ENCODE assay signal across 9 mouse cellular contexts in the genomic region with DNA sequence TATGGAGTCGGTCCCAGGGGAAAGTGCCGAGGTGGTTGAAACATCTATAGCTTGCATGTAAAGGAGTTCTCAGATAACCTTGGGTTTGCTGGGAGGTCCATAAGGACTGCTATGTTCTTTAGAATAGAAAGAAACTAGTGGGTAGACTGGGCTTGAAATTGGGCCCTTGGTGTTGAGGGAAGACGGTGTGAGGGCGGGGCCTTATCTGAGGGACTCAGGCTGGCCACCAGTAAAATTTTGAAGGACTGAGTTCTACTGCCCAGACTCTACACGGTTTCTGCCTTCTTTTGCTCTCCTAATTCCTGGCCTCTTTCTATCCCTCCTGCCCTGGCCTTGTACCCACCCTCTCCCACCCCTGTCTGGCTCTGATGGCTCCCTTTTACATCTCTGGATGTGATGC. TPM values are rescaled to one million over a fixed set of nuclear protein-coding genes. Genes with fewer than 3 reads are reported as not detected.
DNase-seq lines count a peak whose midpoint lies in the region; ATAC-seq and TF ChIP-seq lines count a peak whose summit lies in the region.
"Had no signal": no experiment of that assay in that cellular context is flagged by ENCODE, and none has a peak within 500 bp of the region (broad histone marks: within the 10 kb centered on the region; RNA-seq: fewer than 3 reads in every experiment).

No protein-coding gene starts in this region.

- WGBS in kidney, embryonic 16.5 days: 60% methylated on average over 5 of the region's 5 CpGs
- 62% methylated on average over 5 of the region's 5 CpGs for WGBS in kidney, adult 2 months
- WGBS in embryonic facial prominence, embryonic 15.5 days: 80% methylated on average over 5 of the region's 5 CpGs
- WGBS in intestine, postnatal 0 days: 70% methylated on average over 5 of the region's 5 CpGs
- 84% methylated on average over 5 of the region's 5 CpGs for WGBS in neural tube, embryonic 12.5 days

- H3K9me3 ChIP-seq in kidney, embryonic 16.5 days (ENCODE audit: low read length): no peaks in the 10 kb centered on the region
- no peaks in the 10 kb centered on the region for H3K9me3 ChIP-seq in embryonic facial prominence, embryonic 15.5 days (replicated peaks)
- no peaks in the 10 kb centered on the region for H3K9me3 ChIP-seq in intestine, postnatal 0 days (ENCODE audit: control insufficient read depth)
- H3K9me3 ChIP-seq in neural tube, embryonic 12.5 days: no peaks in the 10 kb centered on the region
- H3K9me3 ChIP-seq: G1E had no signal

- peak overlapping the region; percentile 96 for H3K4me2 ChIP-seq in kidney, embryonic 16.5 days (replicated peaks; ENCODE audit: low read depth, low read length)
- H3K4me2 ChIP-seq in embryonic facial prominence, embryonic 15.5 days (replicated peaks): peak overlapping the region; percentile 82
- H3K4me2 ChIP-seq in intestine, postnatal 0 days (replicated peaks; ENCODE audit: low read depth): peak overlapping the region; percentile 96
- peak overlapping the region; percentile 85 for H3K4me2 ChIP-seq in neural tube, embryonic 12.5 days (replicated peaks)

- no peak for DNase-seq in kidney, adult 2 months
- no peak for DNase-seq in T-cell, adult 2 months (ENCODE audit: low spot score)
- no peak for DNase-seq in urinary bladder, postnatal 25 days (ENCODE audit: low spot score)

- H3K36me3 ChIP-seq in kidney, embryonic 16.5 days (ENCODE audit: insufficient read depth, low read length): peaks cover 72% of the 10 kb centered on the region
- peaks cover 2% of the 10 kb centered on the region; the same call in 1 of the 2 replicates for H3K36me3 ChIP-seq in kidney, adult 2 months (ENCODE audit: control insufficient read depth, insufficient read depth, low read length)
- peaks cover 73% of the 10 kb centered on the region for H3K36me3 ChIP-seq in embryonic facial prominence, embryonic 15.5 days
- peaks cover 69% of the 10 kb centered on the region for H3K36me3 ChIP-seq in intestine, postnatal 0 days (ENCODE audit: control insufficient read depth, insufficient read depth)
- H3K36me3 ChIP-seq in neural tube, embryonic 12.5 days: peaks cover 72% of the 10 kb centered on the region

- peak overlapping the region; percentile 88 for H3K9ac ChIP-seq in kidney, embryonic 16.5 days (replicated peaks; ENCODE audit: low read length)
- peak overlapping the region; percentile 81 for H3K9ac ChIP-seq in embryonic facial prominence, embryonic 15.5 days
- H3K9ac ChIP-seq in intestine, postnatal 0 days (ENCODE audit: low read depth, low read length): 0 out of 2 replicates have a peak overlapping the region, but pooled peaks have one; percentile 85
- H3K9ac ChIP-seq in neural tube, embryonic 12.5 days: peak overlapping the region; percentile 93

- no peaks in the 10 kb centered on the region for H3K27me3 ChIP-seq in kidney, embryonic 16.5 days (ENCODE audit: insufficient read depth, low read length)
- no peaks in the 10 kb centered on the region for H3K27me3 ChIP-seq in kidney, adult 2 months (replicated peaks; ENCODE audit: control insufficient read depth, insufficient read depth, low read length)
- H3K27me3 ChIP-seq in embryonic facial prominence, embryonic 15.5 days: no peaks in the 10 kb centered on the region
- H3K27me3 ChIP-seq in intestine, postnatal 0 days (replicated peaks; ENCODE audit: control insufficient read depth, insufficient read depth, low read length): no peaks in the 10 kb centered on the region
- no peaks in the 10 kb centered on the region for H3K27me3 ChIP-seq in neural tube, embryonic 12.5 days (replicated peaks)

- peaks cover 11% of the 10 kb centered on the region for H3K4me1 ChIP-seq in kidney, embryonic 16.5 days (ENCODE audit: insufficient read depth, low read length)
- no peaks in the 10 kb centered on the region; the same call in 1 of the 2 replicates for H3K4me1 ChIP-seq in kidney, adult 2 months (ENCODE audit: control insufficient read depth, insufficient read depth, low read length)
- peaks cover 13% of the 10 kb centered on the region for H3K4me1 ChIP-seq in embryonic facial prominence, embryonic 15.5 days
- H3K4me1 ChIP-seq in intestine, postnatal 0 days (replicated peaks; ENCODE audit: control insufficient read depth, insufficient read depth, low read length): no peaks in the 10 kb centered on the region
- peaks cover 13% of the 10 kb centered on the region for H3K4me1 ChIP-seq in neural tube, embryonic 12.5 days

- no peak overlapping the region; the same call in 1 of the 2 replicates for H3K27ac ChIP-seq in kidney, embryonic 16.5 days (ENCODE audit: low read length)
- no peak overlapping the region for H3K27ac ChIP-seq in kidney, adult 2 months (ENCODE audit: insufficient read depth, low read depth, low read length)
- no peak overlapping the region for H3K27ac ChIP-seq in embryonic facial prominence, embryonic 15.5 days (replicated peaks)
- H3K27ac ChIP-seq in intestine, postnatal 0 days (ENCODE audit: low read depth, low read length): no peak overlapping the region
- no peak overlapping the region for H3K27ac ChIP-seq in neural tube, embryonic 12.5 days

- no peak for TF ChIP-seq CTCF in kidney, adult 2 months (conservative IDR thresholded peaks at IDR 0.05; ENCODE audit: insufficient read depth, insufficient read length, low read depth, low read length)
- no peak for TF ChIP-seq CTCF in intestine, postnatal 0 days (IDR thresholded peaks at IDR 0.05; ENCODE audit: low read depth)

- no peak for ATAC-seq in kidney, embryonic 16.5 days (ENCODE audit: low FRiP score, low TSS enrichment)
- no peak for ATAC-seq in embryonic facial prominence, embryonic 15.5 days (ENCODE audit: insufficient number of reproducible peaks, low FRiP score, low TSS enrichment, low read depth)
- ATAC-seq in intestine, postnatal 0 days: no peak
- ATAC-seq in neural tube, embryonic 12.5 days (ENCODE audit: low FRiP score, low read depth): no peak
- ATAC-seq in granulocyte monocyte progenitor cell, adult 5-6 weeks (replicated peaks; ENCODE audit: poor library complexity, severe bottlenecking): no peak

- no peak for TF ChIP-seq POLR2A in kidney, adult 2 months (IDR thresholded peaks at IDR 0.05; ENCODE audit: low read depth, low read length)

- H3K4me3 ChIP-seq in kidney, embryonic 16.5 days (ENCODE audit: low read length): peak overlapping the region; percentile 94
- no peak overlapping the region for H3K4me3 ChIP-seq in kidney, adult 2 months (ENCODE audit: insufficient read depth, low read depth, low read length)
- peak overlapping the region; percentile 99 for H3K4me3 ChIP-seq in embryonic facial prominence, embryonic 15.5 days (replicated peaks)
- peak overlapping the region; percentile 88; the same call in 1 of the 2 replicates for H3K4me3 ChIP-seq in intestine, postnatal 0 days (ENCODE audit: low read depth, low read length)
- peak overlapping the region; percentile 95 for H3K4me3 ChIP-seq in neural tube, embryonic 12.5 days

RNA-seq across cellular contexts. Expression of gene Dyrk1b, which starts 1.6 kb away (rescaled TPM):
- 15.2 and 16.2 TPM in 2 replicates for polyA plus RNA-seq in kidney, embryonic 16.5 days (2015; fragmentation: Nextera tagmentation; extraction: Ambion mirVana)
- polyA plus RNA-seq in kidney, adult 2 months (2012; rRNA removed): 31.1 and 34.8 TPM in 2 replicates
- 14.9 and 15.2 TPM in 2 replicates for polyA plus RNA-seq in embryonic facial prominence, embryonic 15.5 days (2015; fragmentation: Nextera tagmentation; extraction: Ambion mirVana)
- 7.0 and 8.2 TPM in 2 replicates for polyA plus RNA-seq in intestine, postnatal 0 days (2015; fragmentation: Nextera tagmentation; extraction: Ambion mirVana)
- 20.4 and 22.0 TPM in 2 replicates for polyA plus RNA-seq in neural tube, embryonic 12.5 days (2016; fragmentation: Nextera tagmentation; extraction: Ambion mirVana)
- 1.2 and 4.1 TPM in 2 replicates for total RNA-seq in granulocyte monocyte progenitor cell, adult 5-6 weeks (2014; fragmentation: Nextera tagmentation)
- 2.3 and 3.2 TPM in 2 replicates for total RNA-seq in granulocyte monocyte progenitor cell, adult 5-6 weeks (2017)

RNA-seq across cellular contexts. Expression of gene Fbl, which starts 11.4 kb away (rescaled TPM):
- 108 and 115 TPM in 2 replicates for polyA plus RNA-seq in kidney, embryonic 16.5 days (2015; fragmentation: Nextera tagmentation; extraction: Ambion mirVana)
- 33.0 and 54.3 TPM in 2 replicates for polyA plus RNA-seq in kidney, adult 2 months (2012; rRNA removed)
- 114 and 116 TPM in 2 replicates for polyA plus RNA-seq in embryonic facial prominence, embryonic 15.5 days (2015; fragmentation: Nextera tagmentation; extraction: Ambion mirVana)
- polyA plus RNA-seq in intestine, postnatal 0 days (2015; fragmentation: Nextera tagmentation; extraction: Ambion mirVana): 60.6 and 67.1 TPM in 2 replicates
- 118 and 135 TPM in 2 replicates for polyA plus RNA-seq in neural tube, embryonic 12.5 days (2016; fragmentation: Nextera tagmentation; extraction: Ambion mirVana)
- total RNA-seq in granulocyte monocyte progenitor cell, adult 5-6 weeks (2014; fragmentation: Nextera tagmentation): 226 and 268 TPM in 2 replicates
- 234 and 267 TPM in 2 replicates for total RNA-seq in granulocyte monocyte progenitor cell, adult 5-6 weeks (2017)

RNA-seq across cellular contexts. Expression of gene 9530053A07Rik, which starts 51.6 kb away (rescaled TPM):
- not detected in 2 replicates for polyA plus RNA-seq in kidney, embryonic 16.5 days (2015; fragmentation: Nextera tagmentation; extraction: Ambion mirVana)
- polyA plus RNA-seq in kidney, adult 2 months (2012; rRNA removed): not detected in 2 replicates
- polyA plus RNA-seq in embryonic facial prominence, embryonic 15.5 days (2015; fragmentation: Nextera tagmentation; extraction: Ambion mirVana): 0.03 and 0.05 TPM in 2 replicates
- 2.3 and 2.4 TPM in 2 replicates for polyA plus RNA-seq in intestine, postnatal 0 days (2015; fragmentation: Nextera tagmentation; extraction: Ambion mirVana)
- 0.05 TPM in 1 of 2 replicates, not detected in the other for polyA plus RNA-seq in neural tube, embryonic 12.5 days (2016; fragmentation: Nextera tagmentation; extraction: Ambion mirVana)
- not detected in 2 replicates for total RNA-seq in granulocyte monocyte progenitor cell, adult 5-6 weeks (2014; fragmentation: Nextera tagmentation)
- total RNA-seq in granulocyte monocyte progenitor cell, adult 5-6 weeks (2017): not detected in 2 replicates
- polyA plus RNA-seq: G1E had no signal
